Mouse (Mus musculus) layer of hippocampus, postnatal 10 days (tissue): ENCODE measurements at regions not wholly inside any gene's neighbourhood (a gene's known extent, or its start where the extent isn't known, plus 50 kb on each side); places are given as distances from the start of the nearest gene placed in this dataset.

Source experiments
- DNase-seq, 2 experiments: peaks; one replicate each; pipeline ENCODE4 v3.0.0; 2021; ENCODE audit warnings: low spot score in 2 of 2

DNA sequence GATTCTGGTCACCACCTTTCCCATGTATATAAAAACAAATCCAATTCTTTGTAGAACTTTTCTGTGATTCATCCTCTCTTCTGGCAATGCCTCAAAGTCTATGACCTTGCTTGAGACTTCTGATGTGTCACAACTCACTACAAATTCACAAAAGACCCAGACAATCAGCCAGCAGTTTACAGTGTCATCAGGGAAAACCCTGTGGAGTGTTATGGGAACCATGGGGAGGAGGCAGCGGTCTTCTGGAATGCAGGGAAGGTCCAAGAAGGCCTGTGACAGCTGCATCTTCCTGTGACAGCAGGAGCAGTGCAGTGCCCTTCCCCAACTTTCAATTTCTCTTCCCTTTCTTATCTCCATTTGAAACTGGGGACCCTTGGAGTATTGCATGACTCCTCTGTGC, 877.9 kb downstream of the A830018L16Rik start:
- no peak for DNase-seq

DNA sequence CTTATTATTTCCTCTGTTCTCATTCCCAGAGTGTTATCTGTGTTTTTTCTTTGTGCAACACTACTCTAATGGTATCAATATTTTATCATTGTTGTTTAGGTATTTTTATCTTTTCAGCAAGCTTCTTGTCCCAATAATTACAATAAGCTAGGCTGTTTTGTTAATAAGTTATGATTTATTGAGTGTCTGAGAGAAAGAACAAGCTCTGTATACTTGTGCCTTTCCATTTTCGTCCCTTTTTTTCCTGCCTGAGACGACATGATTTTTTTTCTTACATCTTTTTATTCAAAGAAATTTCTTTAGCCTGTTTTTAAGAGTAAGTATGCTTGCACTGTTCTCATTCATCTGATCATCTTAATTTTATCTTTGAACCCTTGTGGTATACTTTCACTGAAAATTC, 904.1 kb downstream of the A830018L16Rik start:
- no peak for DNase-seq

DNA sequence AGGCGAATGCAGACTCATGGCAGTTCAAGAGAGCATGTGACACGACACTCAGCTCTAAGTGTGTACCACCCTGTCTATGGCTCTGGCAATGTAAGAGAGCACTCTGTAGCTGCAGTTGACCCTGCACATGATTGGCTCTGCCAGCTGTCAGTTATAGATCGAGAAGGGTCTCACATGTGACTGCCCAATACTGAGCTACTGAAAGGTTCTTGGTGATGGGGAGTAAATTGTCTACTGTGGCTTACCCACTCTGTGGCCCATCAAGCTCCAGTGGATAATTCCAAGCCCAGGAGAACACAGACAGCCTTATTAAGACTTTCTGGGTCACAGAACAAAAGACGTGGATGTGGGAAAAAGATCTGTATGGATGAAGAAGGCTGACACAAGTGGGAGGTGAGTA, 920.3 kb downstream of the A830018L16Rik start:
- no peak for DNase-seq

DNA sequence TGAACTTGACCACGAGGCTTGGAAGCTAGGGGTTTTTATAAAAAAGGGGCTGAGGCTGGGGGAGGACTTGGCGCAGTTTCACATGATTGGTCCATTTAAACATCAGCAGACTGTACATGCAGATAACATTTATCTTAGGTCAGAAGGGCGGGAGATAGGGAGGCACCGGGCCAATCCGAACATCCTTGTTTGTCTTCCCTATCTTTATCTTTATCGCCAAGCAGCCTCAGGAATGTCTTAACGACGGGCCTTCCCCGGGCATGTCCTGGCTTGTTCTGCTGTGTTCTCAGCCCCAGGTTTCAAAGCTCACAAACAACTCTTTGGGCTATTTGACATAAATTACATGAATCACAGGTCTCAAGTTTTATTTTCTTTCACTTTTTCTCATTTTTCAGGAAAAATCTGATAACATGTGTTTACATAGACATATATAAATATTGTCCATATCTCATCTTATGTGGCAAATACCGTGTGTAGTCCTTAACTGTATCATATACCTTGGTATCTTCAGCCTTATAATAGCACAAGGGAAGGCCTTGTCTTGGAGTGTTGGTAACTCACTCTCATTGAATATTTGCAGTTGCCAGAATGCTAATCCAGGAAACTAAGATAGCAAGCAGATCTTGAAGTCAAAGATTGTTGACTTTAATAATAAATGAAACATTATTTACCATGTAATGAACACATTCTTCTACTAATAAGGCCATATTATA, 931.0 kb downstream of the A830018L16Rik start:
- DNase-seq = no peak

DNA sequence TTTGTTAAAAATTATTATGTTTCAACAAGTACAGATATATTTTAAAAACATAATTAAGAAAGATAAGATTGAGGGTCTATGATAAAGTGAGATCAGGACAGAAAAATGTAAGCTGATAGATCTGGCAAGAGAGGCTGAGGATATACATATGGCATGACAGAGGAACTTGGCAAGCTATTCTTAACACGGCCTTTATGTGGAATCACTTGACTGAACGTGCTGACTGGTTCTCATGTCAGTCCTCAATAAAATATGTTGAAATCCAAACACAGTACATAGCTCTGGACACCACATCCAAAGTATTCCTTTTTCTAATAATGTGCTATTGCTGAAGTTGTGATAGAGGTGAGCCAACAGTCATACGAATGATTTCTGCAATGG, 931.5 kb downstream of the A830018L16Rik start:
- no peak for DNase-seq

DNA sequence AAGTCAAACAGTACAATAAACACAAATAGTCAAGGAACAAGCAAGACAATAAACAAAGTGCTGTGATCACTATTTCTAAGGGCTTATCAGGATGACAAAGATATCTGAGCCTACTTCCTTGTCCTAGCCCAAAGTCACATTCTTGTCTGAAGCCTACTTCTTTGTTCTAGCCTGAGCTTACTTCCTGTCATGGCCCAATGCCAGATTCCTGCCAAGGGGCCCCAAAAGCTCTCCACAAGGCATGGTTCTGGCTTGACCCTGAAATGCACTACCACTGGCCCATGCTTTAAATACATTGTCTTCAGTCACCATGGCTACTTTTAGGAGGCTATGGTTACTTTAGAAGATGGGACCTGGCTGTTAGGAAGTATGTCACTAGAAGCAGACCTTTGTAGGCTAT, 940.6 kb downstream of the A830018L16Rik start:
- no peak for DNase-seq

DNA sequence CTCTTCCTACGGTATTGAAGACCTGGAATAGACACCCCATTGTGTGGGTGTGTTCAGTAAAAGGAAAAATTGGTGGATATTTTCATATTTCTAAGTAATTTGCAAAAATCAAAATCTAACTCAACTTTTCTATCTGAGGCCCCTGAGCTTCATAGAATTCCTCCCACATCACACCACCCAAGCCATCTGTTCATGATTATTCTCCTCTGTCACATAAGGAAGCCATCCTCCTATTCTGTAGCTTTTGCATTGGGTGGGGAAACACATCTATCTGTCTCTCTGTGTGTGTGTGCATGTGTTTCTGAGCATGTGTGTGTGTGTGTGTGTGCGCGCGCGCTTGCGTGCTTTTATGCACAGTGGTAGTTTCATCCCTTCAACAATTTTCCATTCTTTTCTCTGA, 954.0 kb downstream of the A830018L16Rik start:
- DNase-seq = no peak

DNA sequence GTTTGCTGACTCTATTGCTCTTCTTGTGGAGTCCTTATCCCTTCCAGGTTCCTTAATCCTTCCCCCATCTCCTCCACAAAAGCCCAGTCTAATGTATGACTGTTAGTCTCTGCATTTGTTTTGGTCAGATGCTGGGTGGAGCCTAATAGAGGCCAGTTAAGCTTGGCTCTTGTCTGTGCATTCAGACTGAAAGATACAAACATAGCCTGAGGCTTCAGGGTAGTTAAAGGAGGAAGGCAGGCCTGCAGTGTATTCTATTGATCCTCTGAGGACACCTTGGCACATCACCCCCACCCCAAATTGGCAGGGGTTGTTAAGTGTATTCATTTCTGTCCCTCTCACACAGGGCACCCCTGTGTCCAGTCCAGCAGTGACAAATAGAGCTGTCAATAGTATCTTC, 959.1 kb downstream of the A830018L16Rik start:
- no peak for DNase-seq

DNA sequence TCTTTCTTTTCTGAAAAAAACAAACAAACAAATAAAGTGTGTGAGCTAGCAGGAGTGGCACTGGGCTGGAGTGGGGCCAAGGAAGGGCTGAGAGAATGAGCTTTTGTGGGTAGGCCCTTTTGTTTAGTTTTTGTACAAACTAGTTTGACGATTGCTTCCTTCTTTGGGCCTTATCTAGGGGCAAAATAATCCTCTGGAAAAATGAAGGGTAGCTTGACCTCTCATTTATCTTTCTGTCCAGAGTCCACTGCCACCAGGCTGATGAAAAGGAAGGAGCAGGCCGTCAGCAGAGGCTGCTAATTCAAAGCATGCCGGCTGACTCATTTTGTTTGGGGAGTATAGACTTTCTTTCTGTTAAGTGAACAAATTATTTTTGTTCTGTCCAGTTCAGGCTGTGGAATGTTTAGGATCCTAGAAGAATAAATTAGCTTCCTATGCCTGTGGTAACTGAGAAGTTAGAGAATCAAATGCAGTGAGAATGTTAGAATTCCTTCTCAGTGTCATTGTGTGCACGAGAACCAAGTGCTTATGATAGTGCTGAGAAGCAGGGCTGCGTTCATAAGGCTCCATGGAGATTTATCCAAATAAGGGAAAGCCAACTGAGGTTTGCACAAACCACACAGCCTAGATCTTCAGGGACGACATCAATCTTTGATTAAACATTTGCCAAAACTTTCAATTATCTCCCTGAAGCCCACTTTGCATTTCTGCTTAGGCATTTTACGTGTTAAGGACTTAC, 984.4 kb downstream of the A830018L16Rik start:
- DNase-seq = no peak

DNA sequence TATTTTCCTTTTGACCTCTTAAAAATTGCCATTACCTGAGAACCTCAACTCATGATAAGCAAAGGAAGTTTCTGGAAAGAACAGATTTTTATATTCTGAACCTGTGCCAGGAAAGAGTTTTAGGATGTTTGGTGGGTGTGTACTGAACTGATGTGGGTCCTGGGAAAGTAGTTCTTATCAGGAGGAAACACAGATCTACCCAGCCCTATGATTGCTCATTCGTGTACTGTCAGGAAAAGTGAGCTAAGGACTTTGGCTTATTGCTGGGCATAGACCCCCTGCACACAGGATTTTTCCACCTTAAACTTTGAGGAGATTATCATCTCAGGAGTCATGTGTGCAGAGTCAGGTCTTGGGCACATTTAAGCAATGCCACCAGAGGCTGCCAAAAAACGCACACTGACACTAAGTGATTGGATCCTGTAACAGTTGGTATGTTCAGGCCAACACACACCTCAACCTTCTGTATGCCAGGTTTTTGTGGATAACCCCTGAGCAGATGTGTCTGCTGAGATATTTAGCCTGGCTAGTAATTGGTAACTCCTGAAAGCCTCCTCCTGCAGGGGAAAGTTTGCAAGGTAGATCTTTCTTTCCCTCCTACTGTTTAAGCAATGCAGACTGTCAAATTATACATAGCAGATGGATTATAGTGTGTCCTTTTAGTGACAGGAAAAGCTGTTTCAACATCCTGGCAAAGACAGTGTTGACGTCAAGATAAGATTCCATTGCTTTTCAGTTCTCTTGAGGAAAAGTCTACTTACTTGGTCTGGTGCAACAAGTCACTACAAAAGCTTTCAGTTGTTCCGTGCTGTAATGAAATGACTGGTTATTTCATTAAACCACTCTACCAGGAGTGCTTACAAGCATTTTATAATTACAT, 991.7 kb downstream of the A830018L16Rik start:
- DNase-seq = no peak

DNA sequence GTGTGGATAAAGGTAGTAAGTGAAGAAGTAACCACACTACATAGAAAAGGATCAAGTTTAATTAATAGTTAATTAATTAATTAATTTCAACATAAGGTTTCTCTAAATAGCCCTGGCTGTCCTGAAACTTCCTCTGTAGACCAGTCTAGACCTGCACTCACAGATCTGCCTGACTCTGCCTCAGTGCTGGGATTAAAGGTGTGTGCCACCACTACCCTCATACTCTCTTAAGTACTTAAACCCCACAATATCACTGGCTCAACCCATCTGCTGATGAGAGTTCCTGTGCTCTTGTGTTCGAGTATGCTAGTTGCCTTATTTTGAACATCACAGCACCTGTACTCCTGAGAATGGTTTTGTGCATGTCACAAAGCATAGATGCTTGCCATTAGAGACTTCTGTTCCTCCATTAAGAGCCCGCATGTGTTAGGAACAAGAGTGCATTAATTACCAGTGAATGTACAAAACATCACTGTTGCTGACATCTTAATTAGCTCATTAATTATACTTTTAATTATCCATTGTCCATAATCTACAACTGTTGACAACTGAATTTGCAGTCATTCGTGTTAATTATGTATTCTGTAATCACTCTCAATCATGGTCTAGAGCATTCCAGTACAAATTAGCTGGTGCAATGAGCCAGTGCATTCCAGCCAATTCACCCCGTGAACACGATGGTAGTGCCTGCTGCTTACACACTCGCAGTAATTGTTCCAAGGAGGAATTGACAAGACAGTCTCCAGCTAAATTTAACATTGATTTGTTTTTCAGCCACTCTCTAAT, 996.0 kb downstream of the A830018L16Rik start:
- no peak for DNase-seq

DNA sequence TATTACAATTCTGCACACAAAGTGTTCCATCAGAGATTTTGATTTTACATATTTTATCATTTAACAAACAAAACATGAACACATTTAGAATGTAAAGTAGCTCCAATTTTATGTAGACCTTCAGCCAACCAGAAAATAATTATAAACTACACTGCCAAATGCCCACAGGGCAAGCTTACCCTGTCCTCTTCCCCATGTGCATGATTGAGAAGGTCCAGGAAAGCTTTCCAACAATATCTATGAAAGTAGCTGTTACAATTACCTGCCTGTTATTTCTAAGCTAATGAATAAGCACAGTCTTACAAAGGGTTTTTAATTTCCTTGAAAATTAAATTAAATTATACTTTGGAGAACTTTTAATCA, 996.6 kb downstream of the A830018L16Rik start:
- DNase-seq = no peak

DNA sequence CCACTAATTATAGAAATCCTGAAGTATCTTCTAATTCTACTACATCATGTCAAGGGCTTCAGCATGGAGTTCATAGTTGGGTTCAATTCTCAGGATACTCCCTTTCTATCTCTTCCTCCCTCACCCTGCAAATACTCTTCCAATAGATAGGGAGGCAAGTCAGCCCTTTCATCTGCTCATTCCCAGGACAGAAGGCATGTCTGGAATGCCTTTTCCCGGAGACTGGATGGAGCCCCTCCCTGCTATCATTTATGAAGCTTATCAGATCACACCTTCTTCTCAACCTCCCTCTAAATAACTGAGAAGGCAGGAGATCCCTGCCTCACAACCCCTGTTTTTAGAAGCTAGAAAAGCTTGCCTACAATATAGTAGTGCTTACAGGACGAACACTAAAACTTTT, 1010.6 kb downstream of the A830018L16Rik start:
- no peak for DNase-seq

DNA sequence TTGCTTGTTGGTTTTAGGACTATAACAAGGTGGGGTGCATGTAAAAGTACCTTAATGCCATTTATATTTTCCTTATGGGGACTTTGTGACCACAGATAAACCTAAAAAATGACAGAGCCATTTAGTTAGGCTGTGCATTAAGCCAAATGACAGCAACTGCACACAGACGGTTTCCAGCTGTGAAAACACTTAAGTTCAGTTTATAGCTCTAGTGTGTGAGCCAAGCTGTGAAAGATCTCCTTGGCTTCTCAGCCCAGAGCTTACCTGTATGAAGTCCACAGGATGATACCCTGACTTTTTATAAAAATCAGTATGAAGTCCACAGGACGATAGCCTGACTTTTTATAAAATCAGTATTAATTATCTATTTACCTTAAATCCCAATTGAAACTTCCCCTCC, 1024.0 kb downstream of the A830018L16Rik start:
- DNase-seq = no peak

DNA sequence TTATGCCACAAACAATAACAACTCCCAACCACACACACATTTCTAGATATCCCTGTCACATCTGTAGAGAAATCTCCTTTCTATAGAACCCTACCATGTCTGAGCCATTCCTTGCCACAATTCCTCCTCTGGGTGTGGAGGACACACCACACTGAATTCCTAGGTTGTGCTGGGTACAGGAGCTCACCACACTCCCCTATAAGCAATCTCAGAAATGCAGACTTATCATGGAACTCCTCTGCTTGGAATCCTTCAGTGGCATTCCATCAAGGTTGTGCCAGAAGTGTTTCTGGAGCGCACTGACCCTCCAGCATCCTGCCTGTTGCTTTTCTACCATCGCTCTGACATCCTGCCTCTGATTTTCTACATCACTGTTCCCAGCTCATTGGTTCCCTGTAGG, 1052.3 kb downstream of the A830018L16Rik start:
- DNase-seq = no peak

DNA sequence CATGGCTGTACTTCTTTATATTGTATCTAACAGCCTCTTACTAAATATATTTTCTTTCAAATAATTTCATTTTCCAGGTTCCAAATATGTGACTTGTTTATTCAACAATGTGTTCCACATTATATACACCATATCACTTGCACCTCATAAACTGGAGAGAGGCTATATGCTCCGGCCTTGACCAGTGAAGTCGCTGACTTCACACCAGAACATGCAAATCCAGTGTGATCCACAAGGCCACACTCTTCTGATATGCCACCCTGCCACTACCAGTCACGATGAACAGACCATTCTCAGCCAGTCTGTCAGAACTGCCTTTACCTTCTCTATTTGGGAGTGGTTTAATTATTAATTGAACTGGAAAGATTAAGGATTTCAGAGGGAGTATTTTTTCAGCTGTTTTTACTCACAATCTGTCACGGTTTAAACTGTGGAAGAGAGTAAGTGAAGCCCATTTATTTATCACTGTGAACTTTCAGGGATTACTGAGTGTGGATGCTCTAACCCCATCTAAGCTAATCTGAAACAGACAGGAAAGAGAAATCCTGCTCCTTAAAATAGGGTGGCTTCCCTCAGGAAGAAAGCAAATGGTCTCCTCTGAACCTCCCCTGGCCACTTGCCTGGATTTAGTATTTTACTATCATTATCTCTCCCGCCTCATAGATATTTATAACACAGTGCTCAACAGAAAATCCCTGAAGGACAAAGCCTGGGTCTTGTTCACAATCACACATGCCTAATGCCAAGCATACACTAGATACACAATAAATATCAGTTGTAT, 1065.3 kb downstream of the A830018L16Rik start:
- DNase-seq = no peak

DNA sequence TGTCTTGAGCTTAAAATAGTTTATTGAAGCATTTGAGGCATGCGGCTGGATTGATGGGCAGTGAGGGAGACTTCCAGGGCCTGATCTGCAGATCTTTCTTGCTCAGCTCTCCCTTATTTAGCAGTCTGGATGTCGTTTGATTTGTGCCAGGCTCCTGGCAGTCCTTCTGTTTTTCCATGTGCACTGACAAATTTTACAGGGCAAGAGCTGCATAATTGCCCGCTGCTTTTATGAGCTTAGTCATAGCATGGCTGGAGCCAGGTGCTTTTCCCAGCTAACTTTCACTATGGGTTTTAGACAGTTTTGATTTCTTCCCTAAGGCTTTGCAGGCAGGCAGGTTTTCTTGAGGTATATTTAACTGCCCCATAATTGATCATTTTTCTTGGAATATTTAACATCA, 1086.5 kb downstream of the A830018L16Rik start:
- peak; percentile 8 to 28 for DNase-seq

DNA sequence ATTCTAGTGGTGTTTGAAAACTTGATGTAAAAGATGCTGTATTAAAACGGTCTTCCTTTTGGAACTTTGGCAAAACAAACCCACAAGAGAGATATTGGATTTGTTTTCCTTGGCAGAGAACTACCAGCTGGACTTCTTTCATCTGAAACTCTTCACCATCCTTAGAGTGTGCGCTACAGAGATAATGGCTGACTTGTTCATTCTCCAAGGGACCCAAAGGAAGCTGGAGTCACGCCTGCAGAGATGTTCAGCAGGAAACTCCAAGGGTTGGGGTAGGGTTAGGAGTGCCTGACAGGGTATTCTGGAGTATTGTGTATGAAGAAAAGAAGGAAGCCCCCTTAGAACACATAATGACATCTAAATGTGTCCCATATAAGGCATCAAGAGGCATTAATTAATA, 1094.1 kb downstream of the A830018L16Rik start:
- no peak for DNase-seq

DNA sequence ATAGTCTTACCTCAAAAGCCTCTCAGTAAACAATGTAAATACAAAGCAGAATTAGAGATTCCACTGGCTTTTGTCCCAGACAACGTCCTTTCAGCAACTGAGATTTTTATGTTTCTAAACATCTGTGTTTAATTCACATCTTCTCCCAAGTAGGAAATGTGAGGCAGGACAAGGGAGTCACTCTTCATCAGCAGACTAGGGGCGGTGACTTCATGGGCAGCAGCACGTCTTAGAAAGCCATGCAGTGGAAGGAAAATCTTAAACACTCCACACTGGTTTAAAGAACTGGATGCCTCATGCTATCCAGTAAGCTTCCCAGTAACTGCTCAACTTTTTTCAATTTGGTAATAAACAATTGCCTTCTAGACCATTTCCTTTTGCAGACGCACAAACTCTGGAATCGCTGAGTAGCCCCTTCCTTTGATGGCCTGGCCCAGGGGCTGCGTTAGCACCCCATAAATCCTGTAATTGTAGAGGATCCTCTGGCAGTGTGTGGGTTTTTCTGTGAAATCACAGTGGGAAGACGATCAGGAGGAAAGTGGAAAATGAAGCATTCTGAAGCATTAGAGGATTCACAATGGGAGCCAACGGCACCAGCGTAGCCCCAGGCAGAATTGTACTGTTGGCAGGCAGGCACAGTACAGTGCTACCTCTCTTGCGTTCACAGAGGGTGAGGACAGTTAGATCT, 1096.4 kb downstream of the A830018L16Rik start:
- no peak for DNase-seq

DNA sequence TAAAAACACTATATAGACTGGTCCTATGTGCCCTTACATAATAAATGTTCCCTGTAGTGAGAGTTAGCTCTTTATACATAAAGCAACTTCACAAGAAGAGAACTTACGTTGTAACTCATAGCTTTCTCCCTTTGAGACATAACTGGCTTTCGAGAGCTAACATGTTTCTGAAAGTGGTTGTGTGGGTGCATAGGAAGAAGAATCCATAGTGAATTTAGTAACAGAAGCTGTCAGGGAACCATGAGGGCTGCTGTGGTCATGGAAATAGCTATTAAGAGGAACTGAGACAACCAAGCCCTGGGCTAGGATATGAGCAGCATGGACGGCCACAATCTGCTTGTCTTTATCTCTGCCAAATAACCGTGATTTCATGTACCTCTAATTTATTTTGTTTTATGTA, 1105.7 kb downstream of the A830018L16Rik start:
- no peak for DNase-seq
